Mouse (Mus musculus) bone marrow, adult 2 months (tissue): ENCODE measurements around the gene Mtnr1b. TPM values are rescaled to one million over a fixed set of nuclear protein-coding genes. Genes with fewer than 3 reads are reported as not detected.

Experiments used
- H3K27ac ChIP-seq: fragments of 200-500 bp; 2 replicates; pipeline ENCODE4 v1.5.1; 2012; ENCODE audit warnings: low read depth, mild to moderate bottlenecking, control low read depth, inconsistent platforms, low read length; ENCODE audit not compliant: control insufficient read depth, poor library complexity, insufficient read depth
- H3K4me1 ChIP-seq: fragments of 200-500 bp; 2 replicates; pipeline ENCODE4 v1.6.1; 2011; ENCODE audit warnings: low read length; ENCODE audit not compliant: control insufficient read depth, insufficient read depth
- H3K4me3 ChIP-seq: fragments of 200-500 bp; replicated peaks from 2 replicates; pipeline ENCODE3; 2011; ENCODE audit warnings: mild to moderate bottlenecking, low read depth, low read length, control low read depth; ENCODE audit not compliant: control insufficient read depth
- CTCF ChIP-seq: fragments of 200-500 bp; IDR thresholded peaks from 2 replicates; pipeline ENCODE4 v1.5.1; 2011; ENCODE audit warnings: low read length, control low read depth; ENCODE audit not compliant: control insufficient read depth, insufficient read depth
- POLR2A ChIP-seq: fragments of 200-500 bp; IDR thresholded peaks from 2 replicates; pipeline ENCODE4 v1.6.1; 2011; ENCODE audit warnings: low read depth, mild to moderate bottlenecking, control low read depth, low read length, borderline replicate concordance; ENCODE audit not compliant: control insufficient read depth
- WGBS: fragments of 180-500 bp; shearing (Covaris S2); methylation state at CpG from one replicate; pipeline ENCODE4 v1.1.7; 2018; 5-methylcytosine and 5-hydroxymethylcytosine counted together
- polyA plus RNA-seq: library from polyadenylated mRNA; stranded (reverse); fragments of >200 nt; gene quantifications from 2 replicates; pipeline ENCODE4 v1.2.4, GENCODE M21; 2011; ENCODE audit warnings: low replicate concordance; ENCODE audit not compliant: missing spikeins, insufficient read depth, insufficient read length

Mtnr1b gene
- polyA plus RNA-seq, result not detected in 2 replicates

- Histone ChIP-seq H3K4me3 (no peak within 1 kb of the TSS), H3K4me1 (no peaks in the 10 kb centered on the region), H3K27ac (no peak within 1 kb of the TSS)
- WGBS, result 56% methylated on average over 19 of the region's 19 CpGs
- TF ChIP-seq CTCF, result no peak
- no peak for TF ChIP-seq POLR2A
Observed at GRCm38 (mm10) chr9:15874506-15875160, at the start of gene Mtnr1b. Mtnr1b (minus strand) TSS chr9:15874556.

GRCm38 (mm10) chr9:15920271-15920670, 45.9 kb upstream of the Mtnr1b start:
- WGBS, result 63% methylated on average over 4 of the region's 4 CpGs
- no peaks in the 10 kb centered on the region for H3K4me1 ChIP-seq
- TF ChIP-seq CTCF, result no peak
- TF ChIP-seq POLR2A, result no peak
- no peak overlapping the region for H3K27ac ChIP-seq
- H3K4me3 ChIP-seq, result no peak overlapping the region

- TF ChIP-seq CTCF (no peak), POLR2A (no peak)
- WGBS, result 65% methylated on average over 5 of the region's 5 CpGs
- H3K4me3 ChIP-seq, result no peak overlapping the region
- no peak overlapping the region for H3K27ac ChIP-seq
- no peaks in the 10 kb centered on the region for H3K4me1 ChIP-seq
Observed at GRCm38 (mm10) chr9:15919373-15920005, 45.1 kb upstream of the Mtnr1b start.

DNA sequence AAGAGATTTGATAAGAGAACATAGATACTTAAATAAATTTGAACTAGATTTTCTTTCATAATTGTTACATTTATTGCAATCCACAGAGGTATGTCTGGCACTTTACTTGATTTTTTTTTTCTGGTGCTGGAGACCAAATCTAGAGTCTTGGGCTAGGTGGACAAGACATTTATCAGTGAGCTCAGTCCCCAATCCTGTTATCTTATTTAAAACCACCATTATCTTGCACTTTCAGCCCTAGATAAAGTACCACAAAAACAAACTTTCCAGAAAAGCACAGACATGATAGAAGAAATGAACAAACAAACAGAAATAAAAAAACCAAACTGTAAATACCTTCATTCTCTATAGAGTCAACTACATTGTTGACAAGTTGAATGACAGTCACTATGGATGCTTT, 42.2 kb upstream of the Mtnr1b start:
- Histone ChIP-seq H3K4me1 (no peaks in the 10 kb centered on the region), H3K27ac (no peak overlapping the region), H3K4me3 (no peak overlapping the region)
- TF ChIP-seq CTCF (no peak), POLR2A (no peak)

GRCm38 (mm10) chr9:15912735-15913134, 38.4 kb upstream of the Mtnr1b start:
- Histone ChIP-seq H3K4me1 (no peaks in the 10 kb centered on the region), H3K27ac (no peak overlapping the region), H3K4me3 (no peak overlapping the region)
- TF ChIP-seq CTCF, result no peak
- TF ChIP-seq POLR2A, result no peak
- 56% methylated on average over 1 of the region's 1 CpGs for WGBS

GRCm38 (mm10) chr9:15909397-15910113, 35.2 kb upstream of the Mtnr1b start:
- 63% methylated on average over 2 of the region's 2 CpGs for WGBS
- Histone ChIP-seq H3K4me1 (no peaks in the 10 kb centered on the region), H3K27ac (no peak overlapping the region), H3K4me3 (no peak overlapping the region)
- TF ChIP-seq POLR2A, result no peak
- TF ChIP-seq CTCF, result no peak

GRCm38 (mm10) chr9:15903948-15904750, 29.8 kb upstream of the Mtnr1b start:
- no peak overlapping the region for H3K27ac ChIP-seq
- no peaks in the 10 kb centered on the region for H3K4me1 ChIP-seq
- TF ChIP-seq CTCF (no peak), POLR2A (no peak)
- WGBS, result 79% methylated on average over 9 of the region's 9 CpGs
- no peak overlapping the region for H3K4me3 ChIP-seq
